8 mouse cellular contexts compared by ENCODE assay signal in the genomic region with DNA sequence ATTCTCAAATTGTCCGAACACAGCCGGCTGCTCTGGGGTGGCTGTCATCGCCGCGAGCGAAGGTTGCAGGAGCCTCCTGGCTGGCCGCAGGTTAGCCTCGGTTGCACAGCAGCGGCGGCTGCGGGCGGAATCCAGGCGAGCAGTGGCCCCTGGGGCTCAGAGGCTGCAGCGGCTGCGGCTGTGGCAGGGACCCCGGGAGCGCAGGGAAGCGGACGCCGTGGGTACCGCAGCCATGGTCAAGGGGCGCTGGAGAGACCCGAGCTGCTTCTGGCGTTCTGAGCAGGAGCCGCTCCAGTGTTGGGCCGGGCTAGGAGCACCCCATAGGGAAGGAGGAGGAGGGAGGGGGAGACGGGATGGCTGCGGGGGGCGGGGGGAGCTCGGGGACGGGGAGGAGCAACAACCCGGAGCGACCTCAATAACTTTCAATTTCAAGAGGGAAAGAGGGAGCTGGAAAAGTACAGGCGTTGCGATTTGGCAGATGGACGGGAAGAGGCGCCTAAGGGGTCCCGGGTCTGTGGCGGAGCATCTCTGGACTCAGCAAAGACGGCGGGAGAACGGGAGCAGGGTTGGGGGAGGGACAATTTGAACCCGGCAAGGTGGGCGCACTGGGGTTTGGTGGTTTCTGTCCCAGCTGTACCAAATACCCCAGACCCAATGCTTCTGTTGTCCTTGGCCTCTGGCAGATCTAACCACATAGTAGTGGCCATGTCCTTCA. TPM values are rescaled to one million over a fixed set of nuclear protein-coding genes. Genes with fewer than 3 reads are reported as not detected.
DNase-seq lines count a peak whose midpoint lies in the region; ATAC-seq and TF ChIP-seq lines count a peak whose summit lies in the region.

Gene Rspo3 (minus strand): TSS at position 322 of the 715 bp plus-strand sequence.

- no peak within 1 kb of the TSS for H3K27ac ChIP-seq in hindbrain, postnatal 0 days
- no peak within 1 kb of the TSS for H3K27ac ChIP-seq in limb, embryonic 11.5 days (replicated peaks; ENCODE audit: low read depth, low read length)
- peak within 1 kb of the TSS; percentile 46; the same call in 1 of the 2 replicates for H3K27ac ChIP-seq in midbrain, embryonic 16.5 days (ENCODE audit: low read length)

- H3K4me3 ChIP-seq in hindbrain, postnatal 0 days (ENCODE audit: low read length), result peak within 1 kb of the TSS; percentile 60
- H3K4me3 ChIP-seq in limb, embryonic 11.5 days (ENCODE audit: low read depth, low read length), result peak within 1 kb of the TSS; percentile 67
- peak within 1 kb of the TSS; percentile 70 for H3K4me3 ChIP-seq in midbrain, embryonic 16.5 days (ENCODE audit: low read depth, low read length)

- H3K4me2 ChIP-seq in hindbrain, postnatal 0 days (ENCODE audit: low read depth, low read length), result peak within 1 kb of the TSS; percentile 96
- H3K4me2 ChIP-seq in limb, embryonic 11.5 days (ENCODE audit: low read depth, severe bottlenecking), result peak within 1 kb of the TSS; percentile 88
- peak within 1 kb of the TSS; percentile 100 for H3K4me2 ChIP-seq in midbrain, embryonic 16.5 days (ENCODE audit: low read length)

- peak; percentile 16; the same call in 1 of the 2 replicates for TF ChIP-seq CTCF in hindbrain, postnatal 0 days (IDR thresholded peaks at IDR 0.05; ENCODE audit: low read depth)

- peaks cover 18% of the 10 kb centered on the region; the same call in 1 of the 2 replicates for H3K27me3 ChIP-seq in hindbrain, postnatal 0 days (ENCODE audit: insufficient read depth, low read length)
- H3K27me3 ChIP-seq in limb, embryonic 11.5 days (ENCODE audit: control insufficient read depth, insufficient read depth, low read length), result no peaks in the 10 kb centered on the region
- peaks cover 11% of the 10 kb centered on the region for H3K27me3 ChIP-seq in midbrain, embryonic 16.5 days (ENCODE audit: control insufficient read depth, insufficient read depth, low read depth, low read length)

- H3K9ac ChIP-seq in hindbrain, postnatal 0 days (replicated peaks; ENCODE audit: low read length), result peak within 1 kb of the TSS; percentile 33; the same call in 1 of the 2 replicates
- H3K9ac ChIP-seq in limb, embryonic 11.5 days (ENCODE audit: low read length), result peak within 1 kb of the TSS; percentile 85
- peak within 1 kb of the TSS; percentile 69 for H3K9ac ChIP-seq in midbrain, embryonic 16.5 days (ENCODE audit: low read depth, low read length)

- ATAC-seq in hindbrain, postnatal 0 days, result peak; percentile 79
- ATAC-seq in limb, embryonic 11.5 days (ENCODE audit: insufficient number of reproducible peaks, low FRiP score, low TSS enrichment, low read depth), result peak; percentile 84
- peak; percentile 83 for ATAC-seq in midbrain, embryonic 16.5 days

- WGBS in hindbrain, postnatal 0 days, result 2% methylated on average over 39 of the region's 44 CpGs
- WGBS in limb, embryonic 11.5 days, result 0% methylated on average over 39 of the region's 44 CpGs
- WGBS in midbrain, embryonic 16.5 days, result under 1% methylated on average over 43 of the region's 44 CpGs

- peak; percentile 25 for DNase-seq in kidney, adult 18-20 months
- DNase-seq in kidney, adult 8-10 months, result no peak
- peak; percentile 16 for DNase-seq in cerebellum, adult 9-11 months
- DNase-seq in frontal cortex, postnatal 25 days (ENCODE audit: low spot score in 2 of 2), result peak; percentile 13 to 26
- DNase-seq in hindbrain, postnatal 0 days (ENCODE audit: low spot score), result peak; percentile 56
- DNase-seq in limb, embryonic 11.5 days (ENCODE audit: low spot score), result peak; percentile 77
- DNase-seq in testis, postnatal 14 days (ENCODE audit: low spot score), result peak; percentile 6

- no peaks in the 10 kb centered on the region for H3K9me3 ChIP-seq in hindbrain, postnatal 0 days (ENCODE audit: low read length)
- no peaks in the 10 kb centered on the region for H3K9me3 ChIP-seq in limb, embryonic 11.5 days (ENCODE audit: control insufficient read depth, low read length)
- H3K9me3 ChIP-seq in midbrain, embryonic 16.5 days (replicated peaks; ENCODE audit: control insufficient read depth, low read length, poor library complexity, severe bottlenecking), result no peaks in the 10 kb centered on the region

- H3K4me1 ChIP-seq in hindbrain, postnatal 0 days (ENCODE audit: insufficient read depth, low read length), result peaks cover 14% of the 10 kb centered on the region
- H3K4me1 ChIP-seq in limb, embryonic 11.5 days (ENCODE audit: control insufficient read depth, insufficient read depth, low read length), result 0 out of 2 replicates have a peak, but pooled peaks cover 6% of the 10 kb centered on the region
- H3K4me1 ChIP-seq in midbrain, embryonic 16.5 days (ENCODE audit: control insufficient read depth, insufficient read depth, low read length), result peaks cover 22% of the 10 kb centered on the region

- no peaks in the 10 kb centered on the region for H3K36me3 ChIP-seq in hindbrain, postnatal 0 days (ENCODE audit: insufficient read depth, low read length)
- H3K36me3 ChIP-seq in limb, embryonic 11.5 days (ENCODE audit: control insufficient read depth, insufficient read depth, low read length), result no peaks in the 10 kb centered on the region
- H3K36me3 ChIP-seq in midbrain, embryonic 16.5 days (ENCODE audit: control insufficient read depth, insufficient read depth, low read length), result no peaks in the 10 kb centered on the region

RNA-seq across cellular contexts. Expression of gene Rspo3, which starts in this region (rescaled TPM):
- total RNA-seq in hindbrain, postnatal 0 days (2014; rRNA removed), result 0.94 and 2.5 TPM in 2 replicates
- polyA plus RNA-seq in hindbrain, postnatal 0 days (2015; fragmentation: Nextera tagmentation; extraction: Ambion mirVana), result 2.9 and 3.3 TPM in 2 replicates
- polyA plus RNA-seq in limb, embryonic 11.5 days (2014; fragmentation: Nextera tagmentation; extraction: Ambion mirVana), result 21.9 and 25.5 TPM in 2 replicates
- polyA plus RNA-seq in midbrain, embryonic 16.5 days (2015; fragmentation: Nextera tagmentation; extraction: Ambion mirVana), result 3.4 and 19.8 TPM in 2 replicates

Comparison
In these comparisons a context has a peak if more than half of its experiments do, and no peak if none do; other contexts are left out.
1. DNase-seq: peak in kidney, adult 18-20 months (single experiment), cerebellum, adult 9-11 months (single experiment), frontal cortex, postnatal 25 days (2 of 2), hindbrain, postnatal 0 days (single experiment), limb, embryonic 11.5 days (single experiment) and testis, postnatal 14 days (single experiment); none in kidney, adult 8-10 months (0 of 2).
2. H3K9ac ChIP-seq: peak in every context shown above with its lines; median percentile 85 in limb, embryonic 11.5 days; 69 in midbrain, embryonic 16.5 days; 33 in hindbrain, postnatal 0 days.
3. Peak in every context shown above with its lines, with median percentiles within 50 percentile points of each other: ATAC-seq, H3K4me2 ChIP-seq and H3K4me3 ChIP-seq.